Mouse (Mus musculus): ENCODE measurements around the gene Pde3a. TPM values are rescaled to one million over a fixed set of nuclear protein-coding genes. Genes with fewer than 3 reads are reported as not detected.
A peak's percentile ranks its signal among the peaks of the same experiment; 100 is the strongest.

The Pde3a gene
- total RNA-seq, 1 experiment from 2014 or later = 0.09 TPM

DNA sequence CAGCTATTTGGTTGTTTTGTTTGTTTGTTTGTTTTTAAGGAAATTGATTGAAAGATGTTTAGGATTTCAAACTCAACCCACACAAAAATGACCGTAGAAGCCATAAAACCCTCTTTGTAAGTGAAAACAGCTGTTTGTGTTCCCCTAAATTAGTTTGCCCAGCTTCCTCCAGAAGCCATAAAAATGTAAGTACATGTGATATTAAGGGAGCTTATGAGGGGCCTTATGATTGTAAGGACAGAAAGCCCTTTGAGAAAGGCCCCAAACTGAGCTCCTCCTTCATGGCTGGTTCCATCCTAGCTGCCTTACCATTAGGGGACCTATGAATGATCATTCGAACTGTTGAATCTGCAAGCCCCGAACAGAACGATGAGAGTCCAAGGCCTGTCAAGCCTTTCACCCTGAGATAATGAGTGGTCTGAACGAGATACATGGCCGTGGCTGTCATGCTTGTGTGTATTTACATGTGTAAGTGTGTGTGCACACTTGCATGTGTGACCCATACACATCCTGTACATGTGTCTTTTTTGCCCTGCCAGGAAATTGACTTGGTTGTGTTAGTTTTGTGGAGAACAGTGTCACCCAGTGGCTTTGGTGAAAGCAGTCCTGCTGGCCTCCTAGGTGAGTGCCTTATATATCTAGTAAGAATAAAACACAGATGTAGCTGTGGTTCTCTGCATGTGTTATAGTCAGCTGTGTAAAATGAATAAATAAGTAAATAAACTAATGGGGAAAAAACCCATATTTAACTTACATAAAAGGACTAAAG lies 8.5 kb downstream of the Pde3a start:
- 0 out of 2 replicates have a peak, but pooled peaks have one; percentile 39 for ATAC-seq (replicated peaks; ENCODE audit: low read depth, poor library complexity, severe bottlenecking)

DNA sequence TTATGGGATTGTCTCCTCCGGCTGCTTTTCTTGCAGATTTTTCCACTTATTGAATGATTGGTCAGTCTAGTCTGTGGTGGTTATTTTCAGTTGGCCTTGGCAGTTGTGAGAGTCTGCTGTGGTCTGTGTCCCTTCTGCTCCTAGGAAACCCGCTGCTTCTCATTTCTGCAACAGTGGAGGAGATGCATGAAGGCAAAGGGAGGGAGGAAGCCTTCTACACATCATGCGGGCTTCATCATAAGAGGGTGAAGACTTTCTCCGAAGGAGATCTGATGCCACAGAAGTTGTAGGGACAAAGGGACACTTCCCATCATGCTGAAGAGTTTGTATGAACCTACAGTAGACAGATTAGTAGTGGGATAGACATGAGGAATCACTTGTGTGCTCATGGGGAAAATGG lies 16.2 kb downstream of the Pde3a start:
- ATAC-seq (replicated peaks; ENCODE audit: low read depth, poor library complexity, severe bottlenecking) = no peak

DNA sequence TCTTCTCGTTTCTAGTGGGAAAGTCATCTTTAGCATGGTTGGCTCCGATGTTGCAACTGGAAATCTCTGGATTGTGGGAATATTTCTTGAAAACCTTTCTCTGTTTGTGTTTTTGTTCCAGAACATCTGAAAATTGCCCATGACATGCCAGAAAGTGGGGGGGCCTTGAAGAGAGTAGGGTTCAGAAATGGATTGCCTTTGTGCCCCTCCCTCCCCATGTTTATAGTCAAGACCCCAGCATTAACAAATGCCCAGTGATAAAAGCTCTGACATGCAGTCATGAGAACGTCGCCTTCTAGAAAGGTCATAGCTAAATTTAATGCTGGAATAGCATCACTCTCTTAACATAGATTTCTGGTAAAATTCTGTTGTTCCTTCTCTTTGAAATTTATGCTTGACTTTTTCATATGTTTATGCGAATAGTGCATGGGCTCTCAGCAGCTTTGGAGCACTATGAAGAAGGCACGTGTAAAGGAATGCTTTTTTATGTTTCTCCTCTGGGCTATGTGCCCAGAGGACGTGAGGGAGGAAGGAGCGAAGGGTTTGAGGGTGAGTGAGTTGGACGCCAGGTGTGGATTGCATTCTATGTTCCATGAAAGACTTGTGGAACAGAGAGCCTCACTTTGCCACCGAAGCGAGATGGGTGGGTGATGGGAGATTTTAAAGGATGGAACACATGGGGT lies 19.0 kb downstream of the Pde3a start:
- ATAC-seq (replicated peaks; ENCODE audit: low read depth, poor library complexity, severe bottlenecking) = no peak

GRCm38 (mm10) chr6:141268871-141269270 lies 19.8 kb downstream of the Pde3a start:
- ATAC-seq (replicated peaks; ENCODE audit: low read depth, poor library complexity, severe bottlenecking) = no peak

DNA sequence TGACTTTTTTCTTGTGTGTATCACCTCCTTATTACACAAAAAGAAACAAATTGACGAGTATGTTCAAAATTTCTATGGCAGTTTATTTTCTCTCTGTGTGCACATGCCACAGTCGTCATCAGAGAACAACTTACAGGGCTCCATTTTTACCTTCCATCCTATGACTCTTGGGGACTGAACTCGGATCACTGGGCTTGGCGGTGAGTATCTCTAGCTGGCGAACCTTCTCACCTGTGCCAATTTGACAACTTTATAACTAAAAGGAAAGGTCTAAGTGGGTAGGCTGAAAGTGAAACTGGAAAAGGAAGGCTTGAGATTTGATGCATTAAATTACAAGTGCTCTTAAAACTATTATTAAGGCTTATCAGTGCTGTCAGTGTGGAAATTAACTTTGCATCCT lies 22.1 kb downstream of the Pde3a start:
- ATAC-seq (replicated peaks; ENCODE audit: low read depth, poor library complexity, severe bottlenecking) = no peak

DNA sequence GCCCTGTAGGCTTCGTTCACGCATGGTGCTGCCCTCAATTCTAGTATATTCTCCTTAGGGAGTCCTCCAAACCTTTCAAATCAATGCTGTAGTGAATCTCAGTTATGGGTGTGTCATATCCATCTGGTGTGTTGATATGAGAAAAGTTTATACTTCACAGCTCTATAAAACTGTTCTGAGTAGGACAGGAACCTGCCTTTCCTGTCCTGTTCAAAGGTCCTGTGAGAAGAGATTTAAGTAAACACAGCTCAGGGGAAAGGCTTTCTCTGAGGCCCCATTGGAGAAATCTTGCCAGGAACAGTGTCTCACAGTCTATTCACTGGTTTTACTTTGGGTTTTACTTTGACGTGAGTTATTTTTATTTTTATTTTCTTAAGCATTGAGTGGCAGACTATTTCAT lies 22.5 kb downstream of the Pde3a start:
- ATAC-seq (replicated peaks; ENCODE audit: low read depth, poor library complexity, severe bottlenecking) = no peak

DNA sequence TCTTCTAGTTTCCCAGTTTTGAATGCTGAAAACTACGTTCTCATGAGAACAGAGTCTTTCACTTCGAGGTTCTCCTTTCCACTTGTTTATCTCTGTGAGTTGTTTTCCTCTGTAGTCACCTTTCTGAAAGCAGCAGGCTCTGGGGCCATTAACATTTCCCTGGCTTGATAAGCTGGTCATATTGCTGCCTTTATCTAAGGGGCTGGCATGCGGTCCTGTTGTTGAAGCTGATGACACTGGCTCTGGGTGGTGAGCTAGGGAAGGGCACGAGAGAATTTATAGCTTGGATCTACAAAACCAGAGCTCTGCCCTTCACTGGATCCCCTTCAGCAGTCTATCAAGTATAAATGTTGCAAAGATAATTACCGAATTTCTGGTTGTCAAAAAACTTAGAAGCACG lies 24.6 kb downstream of the Pde3a start:
- no peak for ATAC-seq (replicated peaks; ENCODE audit: low read depth, poor library complexity, severe bottlenecking)

GRCm38 (mm10) chr6:141281685-141282084 lies 32.6 kb downstream of the Pde3a start:
- no peak for ATAC-seq (replicated peaks; ENCODE audit: low read depth, poor library complexity, severe bottlenecking)

- no peak for ATAC-seq (replicated peaks; ENCODE audit: low read depth, poor library complexity, severe bottlenecking)
Observed at GRCm38 (mm10) chr6:141282796-141283195, 33.7 kb downstream of the Pde3a start.

DNA sequence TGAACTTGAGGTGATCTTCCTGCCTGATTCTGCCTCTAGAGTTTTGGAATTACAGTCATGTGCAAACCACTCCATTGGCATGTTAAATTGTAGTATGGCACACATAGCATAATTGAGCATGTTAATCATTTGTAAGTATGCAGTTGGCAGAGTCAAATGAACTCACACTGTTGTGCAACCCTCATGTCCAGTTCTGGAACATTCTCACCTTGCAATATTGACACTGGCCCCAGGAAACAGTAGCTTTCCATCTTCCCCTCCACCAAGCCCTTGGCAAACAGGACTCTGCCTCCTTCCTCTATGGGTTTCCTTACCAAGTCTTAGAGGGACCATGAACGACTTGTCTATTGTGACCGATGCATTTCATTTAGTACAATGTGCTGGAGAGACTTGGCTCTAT lies 42.1 kb downstream of the Pde3a start:
- no peak for ATAC-seq (replicated peaks; ENCODE audit: low read depth, poor library complexity, severe bottlenecking)

DNA sequence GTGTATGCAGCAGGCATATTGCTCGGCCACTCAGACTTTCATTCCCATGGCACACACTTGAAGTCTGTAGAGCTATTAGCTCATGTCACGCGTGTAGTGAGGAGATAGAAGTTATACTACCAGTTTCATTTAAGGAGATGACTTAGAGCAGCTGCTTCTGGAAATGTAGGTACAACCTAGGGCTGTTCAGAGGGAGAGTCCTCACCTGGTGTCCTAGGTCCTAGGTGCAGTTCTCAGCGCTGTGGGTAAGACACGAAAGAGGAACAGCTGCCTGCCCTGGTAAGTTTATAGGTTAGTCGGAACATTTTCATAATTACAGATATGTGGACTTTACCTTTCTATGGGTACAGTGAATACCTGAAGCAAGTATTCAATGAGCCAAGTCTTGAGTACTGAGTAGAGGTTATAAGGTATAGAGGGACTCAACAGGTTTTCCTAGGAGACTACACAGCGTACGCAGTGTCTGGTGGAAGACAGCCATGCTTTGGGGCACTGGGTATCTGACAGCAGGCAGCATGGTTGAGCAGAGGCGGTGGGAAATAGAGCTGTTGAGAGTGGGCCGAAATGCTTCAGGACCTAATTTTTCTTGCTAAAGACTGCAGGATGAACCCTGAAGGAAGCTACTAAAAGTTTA lies 43.9 kb downstream of the Pde3a start:
- ATAC-seq (replicated peaks; ENCODE audit: low read depth, poor library complexity, severe bottlenecking) = no peak

- ATAC-seq (replicated peaks; ENCODE audit: low read depth, poor library complexity, severe bottlenecking) = no peak
Observed at GRCm38 (mm10) chr6:141293460-141293853, 44.4 kb downstream of the Pde3a start.

DNA sequence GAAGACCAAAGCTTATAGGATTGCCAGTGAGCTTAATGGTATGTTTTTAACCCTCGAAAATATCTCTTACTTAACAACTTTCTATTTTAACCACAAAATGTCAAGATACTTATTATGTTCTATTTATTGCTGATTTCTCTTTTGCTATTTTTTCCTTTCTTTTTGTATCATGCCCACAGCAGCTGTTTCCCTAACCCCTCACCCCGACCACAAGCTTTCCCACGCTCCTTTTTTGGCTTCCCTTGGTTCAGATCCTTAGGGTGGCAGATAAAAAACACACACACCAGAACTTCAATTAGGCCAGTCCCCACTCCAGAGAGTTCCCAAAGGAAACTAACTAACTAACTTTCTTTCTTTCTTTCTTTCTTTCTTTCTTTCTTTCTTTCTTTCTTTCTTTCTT lies 46.2 kb downstream of the Pde3a start:
- ATAC-seq (replicated peaks; ENCODE audit: low read depth, poor library complexity, severe bottlenecking) = peak; percentile 87

DNA sequence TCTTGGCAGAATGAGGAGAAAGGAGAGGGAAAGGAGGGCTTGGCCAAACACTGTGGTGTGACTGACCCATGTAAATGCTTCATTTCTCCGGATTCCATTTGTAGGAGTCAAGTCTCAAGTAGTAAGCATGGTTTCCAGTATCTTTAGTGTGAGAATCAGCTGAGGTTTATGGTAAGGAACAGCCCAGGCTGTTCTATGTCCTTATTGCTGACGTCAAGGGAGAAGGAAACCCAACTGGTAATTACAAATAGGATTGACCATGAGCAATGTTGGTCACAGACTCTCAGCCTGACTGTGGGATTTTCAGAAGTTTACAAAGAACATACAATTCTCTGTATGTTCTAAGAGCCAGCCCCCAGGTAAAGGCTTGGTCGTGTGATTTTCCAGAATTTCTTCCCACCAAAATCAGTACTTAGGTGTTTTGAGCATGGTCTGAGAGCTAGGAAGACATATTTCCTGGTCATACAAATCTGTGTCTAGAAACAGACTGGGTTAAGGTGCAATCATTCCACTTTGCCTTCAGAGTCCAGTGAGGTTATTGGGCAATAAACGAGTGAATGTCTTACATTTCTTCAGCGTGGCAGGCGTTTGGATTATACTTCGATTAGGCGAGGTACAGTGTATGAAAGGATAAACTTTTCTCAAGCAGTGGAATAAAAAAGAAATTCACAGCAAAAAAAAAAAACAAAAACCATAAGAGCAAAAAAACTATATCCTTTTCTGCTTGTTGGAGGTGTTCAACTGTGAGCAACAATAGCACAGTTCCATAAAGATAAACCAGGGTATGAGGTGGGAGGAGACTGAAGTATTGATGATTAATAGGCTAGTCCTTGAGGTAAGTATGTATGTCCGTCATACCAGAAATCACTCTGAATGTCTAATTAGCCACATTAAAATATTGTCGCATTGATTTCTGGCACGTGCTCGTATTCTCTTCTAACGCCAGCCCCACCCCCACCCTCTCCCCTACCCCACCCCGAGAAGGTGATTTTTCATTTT lies 53.0 kb downstream of the Pde3a start:
- no peak for ATAC-seq (replicated peaks; ENCODE audit: low read depth, poor library complexity, severe bottlenecking)

GRCm38 (mm10) chr6:141302842-141303241 lies 53.8 kb downstream of the Pde3a start:
- ATAC-seq (replicated peaks; ENCODE audit: low read depth, poor library complexity, severe bottlenecking) = no peak

GRCm38 (mm10) chr6:141307326-141307725 lies 58.3 kb downstream of the Pde3a start:
- 0 out of 2 replicates have a peak, but pooled peaks have one; percentile 23 for ATAC-seq (replicated peaks; ENCODE audit: low read depth, poor library complexity, severe bottlenecking)

DNA sequence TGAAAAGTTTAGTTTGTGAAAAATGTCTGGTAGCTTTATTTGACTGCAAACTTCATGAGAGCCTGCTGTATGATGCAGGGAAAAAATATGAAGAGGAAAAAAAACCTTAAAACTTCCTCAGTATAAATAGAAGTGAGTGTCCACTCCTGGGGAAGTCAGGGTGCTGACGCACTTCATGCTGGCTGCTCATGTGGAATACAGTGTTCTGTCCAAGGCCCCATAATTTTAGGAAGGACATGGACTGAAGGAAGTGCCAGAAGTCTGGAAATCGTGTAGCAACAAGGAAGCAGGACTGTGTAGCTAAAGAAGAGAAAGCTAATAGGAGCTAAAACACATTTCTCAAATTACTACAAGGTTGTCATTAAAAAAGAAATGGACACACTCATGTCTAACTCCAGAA lies 59.4 kb downstream of the Pde3a start:
- ATAC-seq (replicated peaks; ENCODE audit: low read depth, poor library complexity, severe bottlenecking) = no peak

DNA sequence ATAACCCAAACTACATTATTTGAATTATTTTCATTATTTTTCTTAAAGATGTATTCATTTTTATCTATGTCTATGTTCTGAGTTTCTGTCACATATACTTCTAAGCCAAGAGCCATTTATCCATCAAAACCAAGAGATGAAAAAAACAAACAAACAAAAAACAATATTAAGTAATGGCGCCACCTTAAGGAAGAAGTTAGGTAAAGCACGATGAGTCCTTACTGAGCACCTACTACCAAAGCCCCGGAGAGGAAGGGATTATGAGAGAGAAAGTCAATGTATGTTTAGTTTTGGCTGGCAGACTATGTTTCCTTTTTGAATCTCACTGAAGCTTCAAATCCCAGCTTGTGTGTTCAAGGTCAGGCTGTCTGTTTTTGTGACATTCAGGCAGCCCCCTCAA lies 60.8 kb downstream of the Pde3a start:
- ATAC-seq (replicated peaks; ENCODE audit: low read depth, poor library complexity, severe bottlenecking) = peak; percentile 48; the same call in 1 of the 2 replicates

DNA sequence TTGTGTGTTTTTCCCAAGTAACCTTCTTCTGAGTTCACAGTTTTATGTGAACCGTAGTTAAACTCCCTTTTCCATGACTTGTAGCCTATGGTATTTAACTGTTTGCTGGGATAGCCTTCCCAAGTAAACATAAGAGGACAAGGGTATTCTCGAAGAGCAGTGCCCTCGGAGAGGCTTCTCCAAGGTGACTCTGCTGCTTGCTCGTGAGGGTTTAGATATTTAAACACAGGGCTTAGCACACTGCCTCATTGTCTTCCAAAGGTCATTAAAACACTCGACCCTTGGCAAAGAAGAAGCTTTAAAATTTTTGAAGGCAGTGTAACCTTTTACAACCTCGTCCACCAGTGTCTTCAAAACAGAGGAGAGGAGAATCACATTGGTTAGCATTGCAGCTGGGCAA lies 61.3 kb downstream of the Pde3a start:
- no peak for ATAC-seq (replicated peaks; ENCODE audit: low read depth, poor library complexity, severe bottlenecking)

DNA sequence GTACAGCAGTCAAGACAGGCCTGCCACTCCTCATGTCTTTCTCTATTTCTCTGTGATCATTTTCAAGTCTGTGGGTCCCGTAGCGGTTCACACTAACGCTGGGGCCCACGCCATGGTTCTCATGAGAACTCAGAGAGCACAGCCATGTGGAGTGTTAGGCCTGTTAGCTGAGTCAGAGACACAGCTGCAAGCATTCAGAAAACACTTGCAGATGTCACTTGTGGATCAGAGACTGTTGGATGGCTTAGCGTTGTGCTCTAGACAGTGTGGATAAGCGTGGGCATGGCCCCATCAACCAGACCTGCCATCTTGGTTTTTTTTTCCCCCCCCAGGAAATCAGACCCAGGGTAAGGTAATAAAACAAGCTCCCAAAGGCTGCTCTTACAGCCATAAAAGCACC lies 62.5 kb downstream of the Pde3a start:
- no peak for ATAC-seq (replicated peaks; ENCODE audit: low read depth, poor library complexity, severe bottlenecking)

Data from common myeloid progenitor, adult 5-6 weeks (primary cell).